Mouse (Mus musculus) brain, embryonic 14.5 days (tissue): ENCODE results near the gene Vps16.

ENCODE experiments used
- CTCF ChIP-seq: fragments of 200-500 bp; IDR thresholded peaks from 2 replicates; pipeline ENCODE4 v1.5.1; 2012; ENCODE audit warnings: inconsistent platforms, mild to moderate bottlenecking, moderate library complexity, borderline replicate concordance; ENCODE audit not compliant: insufficient read depth, insufficient read length; ENCODE audit errors: extremely low read depth
- POLR2A ChIP-seq: fragments of 200-500 bp; IDR thresholded peaks from 2 replicates; pipeline ENCODE4 v1.6.1; 2012; ENCODE audit warnings: mild to moderate bottlenecking, inconsistent platforms, borderline replicate concordance; ENCODE audit not compliant: poor library complexity, insufficient read depth, insufficient read length, severe bottlenecking; ENCODE audit errors: extremely low read depth

- TF ChIP-seq POLR2A (no peak), CTCF (no peak)
These were observed 26.0 kb upstream of the Vps16 start for GRCm38 (mm10) chr2:130398091-130398490.
